Mouse (Mus musculus) subcutaneous adipose tissue, adult 2 months (tissue): ENCODE measurements around the gene Vmn2r24. TPM values are rescaled to one million over a fixed set of nuclear protein-coding genes. Genes with fewer than 3 reads are reported as not detected.

Experiments used
- polyA plus RNA-seq: library from polyadenylated mRNA; depleted of rRNA; stranded (reverse); fragments of >200 nt; gene quantifications from 2 replicates; pipeline ENCODE4 v1.2.3, GENCODE M21; 2012; ENCODE audit warnings: low replicate concordance; rRNA removed

Vmn2r24 gene
- polyA plus RNA-seq = not detected in 2 replicates

GRCm38 (mm10) chr6:123778579-123778978 lies at the start of gene Vmn2r24:
Vmn2r24 (plus strand) TSS chr6:123778879.

GRCm38 (mm10) chr6:123853363-123853762 lies 74.7 kb downstream of the Vmn2r24 start, which contains the start of gene Vmn2r25:
Vmn2r25 (minus strand) TSS chr6:123853463.

Other genes starting within 250 kb of the Vmn2r24 start
- not detected in 2 replicates for gene Vmn2r21, start 245.5 kb upstream of the Vmn2r24 start, polyA plus RNA-seq
- not detected in 2 replicates for gene Vmn2r22, start 128.2 kb upstream of the Vmn2r24 start, polyA plus RNA-seq
- not detected in 2 replicates for gene Vmn2r23, start 76.2 kb upstream of the Vmn2r24 start, polyA plus RNA-seq
- gene Vmn2r25, start 74.6 kb downstream of the Vmn2r24 start, polyA plus RNA-seq = not detected in 2 replicates
- gene Vmn2r26, start 245.7 kb downstream of the Vmn2r24 start, polyA plus RNA-seq = 0.03 TPM in 1 of 2 replicates, not detected in the other